Mouse (Mus musculus): ENCODE results near the gene Ocm. TPM values are rescaled to one million over a fixed set of nuclear protein-coding genes. Genes with fewer than 3 reads are reported as not detected.

Ocm gene
- polyA plus RNA-seq (2012; ENCODE audit: low replicate concordance): not detected in 2 replicates

DNA sequence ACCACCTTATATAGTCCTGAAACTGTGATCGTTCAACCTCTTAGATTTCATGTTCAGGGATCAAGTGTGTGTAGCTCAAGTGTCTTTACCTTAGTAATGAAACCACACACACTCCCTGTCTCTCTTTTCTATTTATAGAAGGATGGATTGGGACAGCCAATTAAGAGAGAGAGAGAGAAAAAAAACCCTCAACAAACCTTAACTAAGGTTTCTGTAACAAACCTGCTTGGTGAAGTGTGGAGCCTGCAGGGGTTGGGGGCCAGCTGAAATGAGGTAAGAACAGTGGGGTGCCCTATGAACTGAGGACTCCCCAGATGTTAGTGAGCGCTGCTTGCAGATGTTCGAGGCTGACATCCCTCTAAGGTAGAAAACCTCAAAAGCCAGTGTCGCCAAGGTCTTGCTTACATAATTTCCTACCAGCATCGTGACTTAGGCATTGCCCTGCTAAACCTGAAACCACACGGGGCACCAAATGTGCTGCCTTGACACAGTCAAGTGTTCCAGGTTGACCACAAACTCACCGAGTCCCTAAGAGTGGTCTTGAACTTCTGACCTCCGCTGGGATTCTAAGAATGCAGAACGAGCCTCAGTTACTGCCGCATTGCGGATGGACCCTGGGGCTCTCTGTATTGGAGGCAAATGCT, at the start of gene Ocm:
Ocm (minus strand) TSS at position 51 of the 644 bp plus-strand sequence.

GRCm38 (mm10) chr5:144014551-144015311, 11.7 kb downstream of the Ocm start, which contains the start of gene Ccz1:
Gene Ccz1, minus strand, starts transcription at chr5:144014877.

Other genes with a start within 250 kb of the Ocm start
- gene Eif2ak1, start 208.9 kb downstream of the Ocm start, polyA plus RNA-seq (2012; ENCODE audit: low replicate concordance): 18.1 and 30.6 TPM in 2 replicates
- gene Ankrd61, start 129.0 kb downstream of the Ocm start, polyA plus RNA-seq (2012; ENCODE audit: low replicate concordance): 0.30 TPM in 1 of 2 replicates, not detected in the other
- gene Aimp2, start 116.8 kb downstream of the Ocm start, polyA plus RNA-seq (2012; ENCODE audit: low replicate concordance): 9.1 and 36.3 TPM in 2 replicates
- gene Pms2, start 116.7 kb downstream of the Ocm start, polyA plus RNA-seq (2012; ENCODE audit: low replicate concordance): 0.75 and 2.8 TPM in 2 replicates
- gene Gm42421, start 98.5 kb downstream of the Ocm start, polyA plus RNA-seq (2012; ENCODE audit: low replicate concordance): 0.22 TPM in 1 of 2 replicates, not detected in the other
- 0.04 and 0.09 TPM in 2 replicates for gene Rsph10b, start 93.6 kb downstream of the Ocm start, polyA plus RNA-seq (2012; ENCODE audit: low replicate concordance)
- 46.0 and 76.8 TPM in 2 replicates for gene Ccz1, start 11.8 kb downstream of the Ocm start, polyA plus RNA-seq (2012; ENCODE audit: low replicate concordance)
- 14.9 and 17.7 TPM in 2 replicates for gene Lmtk2, start 73.8 kb upstream of the Ocm start, polyA plus RNA-seq (2012; ENCODE audit: low replicate concordance)
- gene Bhlha15, start 163.6 kb upstream of the Ocm start, polyA plus RNA-seq (2012; ENCODE audit: low replicate concordance): 5.7 and 5.9 TPM in 2 replicates
- 63.0 and 64.6 TPM in 2 replicates for gene Tecpr1, start 196.9 kb upstream of the Ocm start, polyA plus RNA-seq (2012; ENCODE audit: low replicate concordance)
- gene Bri3, start 217.8 kb upstream of the Ocm start, polyA plus RNA-seq (2012; ENCODE audit: low replicate concordance): 37.4 and 106 TPM in 2 replicates